Mouse (Mus musculus) forebrain, embryonic 12.5 days (tissue): ENCODE results near the gene Rps6ka2. TPM values are rescaled to one million over a fixed set of nuclear protein-coding genes. Genes with fewer than 3 reads are reported as not detected.

ENCODE experiments used
- ATAC-seq: fragments of 200-750 bp; cut with Nextera tagmentation; 2 replicates; pipeline ENCODE4 v1.8.0; 2017; ENCODE audit warnings: moderate TSS enrichment; ENCODE audit not compliant: low FRiP score
- H3K27ac ChIP-seq: fragments of 300-500 bp; sonication (generic); 2 replicates; pipeline ENCODE4 v1.5.1; 2016; ENCODE audit warnings: mild to moderate bottlenecking
- H3K27me3 ChIP-seq: fragments of 300-500 bp; sonication (generic); 2 replicates; pipeline ENCODE4 v1.6.1; 2016; ENCODE audit warnings: mild to moderate bottlenecking
- H3K36me3 ChIP-seq: fragments of 300-500 bp; sonication (generic); replicated peaks from 2 replicates; pipeline ENCODE4 v1.6.1; 2016; ENCODE audit warnings: mild to moderate bottlenecking
- H3K4me1 ChIP-seq: fragments of 300-500 bp; sonication (generic); 2 replicates; pipeline ENCODE4 v1.6.1; 2016
- H3K4me2 ChIP-seq: fragments of 300-500 bp; sonication (generic); 2 replicates; pipeline ENCODE4 v1.6.1; 2016; ENCODE audit warnings: mild to moderate bottlenecking, moderate library complexity
- H3K4me3 ChIP-seq: fragments of 300-500 bp; sonication (generic); replicated peaks from 2 replicates; pipeline ENCODE4 v1.5.1; 2016; ENCODE audit warnings: mild to moderate bottlenecking
- H3K9ac ChIP-seq: fragments of 300-500 bp; sonication (generic); 2 replicates; pipeline ENCODE4 v1.6.1; 2016; ENCODE audit warnings: mild to moderate bottlenecking
- H3K9me3 ChIP-seq: fragments of 300-500 bp; sonication (generic); 2 replicates; pipeline ENCODE4 v1.6.1; 2016
- WGBS: fragments of 180-500 bp; shearing (Covaris S2); methylation state at CpG from one replicate; pipeline ENCODE4 v1.1.7; 2016; 5-methylcytosine and 5-hydroxymethylcytosine counted together
- polyA plus RNA-seq: library from polyadenylated mRNA; unstranded; fragments of >200 nt; fragmentation: Nextera tagmentation; extraction: Ambion mirVana; gene quantifications from 2 replicates; pipeline ENCODE4 v1.2.1, GENCODE M21; 2016

Rps6ka2 gene
- polyA plus RNA-seq, 1 experiment from 2014 or later: 23.6 TPM

GRCm38 (mm10) chr17:7265705-7266368, 95.9 kb downstream of the Rps6ka2 start:
- H3K9me3 ChIP-seq: no peaks in the 10 kb centered on the region
- H3K36me3 ChIP-seq: peaks cover 10% of the 10 kb centered on the region
- no peak for ATAC-seq
- WGBS: 50% methylated on average over 12 of the region's 12 CpGs
- H3K4me2 ChIP-seq: no peak overlapping the region
- no peak overlapping the region for H3K9ac ChIP-seq
- no peaks in the 10 kb centered on the region for H3K27me3 ChIP-seq
- 0 out of 2 replicates have a peak overlapping the region, but pooled peaks have one; percentile 5 for H3K27ac ChIP-seq
- H3K4me1 ChIP-seq: peaks cover 35% of the 10 kb centered on the region
- H3K4me3 ChIP-seq: no peak overlapping the region

DNA sequence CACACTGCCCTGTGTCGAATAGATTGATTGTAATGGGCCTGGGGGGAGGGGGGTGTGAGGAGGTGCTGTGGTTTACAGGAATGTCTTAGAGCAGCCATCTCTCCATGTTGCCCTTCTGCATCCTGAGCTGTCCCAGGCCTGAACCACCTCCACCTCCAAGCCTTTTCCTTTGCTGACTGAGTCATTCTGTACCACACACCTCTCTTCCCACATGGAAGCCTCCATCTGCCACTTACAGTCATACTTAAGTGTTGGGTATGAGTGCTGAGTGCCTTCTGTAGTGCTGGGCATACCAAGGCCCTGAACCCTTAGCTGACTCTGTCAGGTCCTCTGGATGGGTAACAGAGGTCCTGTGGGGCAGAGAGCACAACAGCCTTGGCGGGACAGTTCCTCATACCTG, 97.9 kb downstream of the Rps6ka2 start:
- Histone ChIP-seq H3K9me3 (no peaks in the 10 kb centered on the region), H3K4me3 (no peak overlapping the region), H3K36me3 (peaks cover 8% of the 10 kb centered on the region), H3K4me2 (no peak overlapping the region), H3K9ac (no peak overlapping the region), H3K27ac (no peak overlapping the region), H3K4me1 (peaks cover 39% of the 10 kb centered on the region), H3K27me3 (no peaks in the 10 kb centered on the region)
- WGBS: 83% methylated on average over 2 of the region's 2 CpGs
- ATAC-seq: no peak

- Histone ChIP-seq H3K9me3 (no peaks in the 10 kb centered on the region), H3K4me2 (no peak overlapping the region), H3K9ac (no peak overlapping the region), H3K4me1 (peaks cover 41% of the 10 kb centered on the region), H3K27ac (no peak overlapping the region), H3K4me3 (no peak overlapping the region), H3K36me3 (no peaks in the 10 kb centered on the region), H3K27me3 (no peaks in the 10 kb centered on the region)
- no peak for ATAC-seq
- WGBS: 77% methylated on average over 12 of the region's 12 CpGs
Observed at GRCm38 (mm10) chr17:7269151-7269806, 99.4 kb downstream of the Rps6ka2 start.

GRCm38 (mm10) chr17:7270506-7270905, 100.6 kb downstream of the Rps6ka2 start:
- Histone ChIP-seq H3K4me2 (no peak overlapping the region), H3K27me3 (no peaks in the 10 kb centered on the region), H3K9ac (no peak overlapping the region), H3K9me3 (no peaks in the 10 kb centered on the region), H3K4me1 (peaks cover 37% of the 10 kb centered on the region), H3K27ac (no peak overlapping the region), H3K36me3 (peaks cover 5% of the 10 kb centered on the region; the same call in 1 of the 2 replicates), H3K4me3 (no peak overlapping the region)
- no peak for ATAC-seq
- WGBS: 87% methylated on average over 8 of the region's 8 CpGs

- H3K9ac ChIP-seq: no peak overlapping the region
- 67% methylated on average over 10 of the region's 10 CpGs for WGBS
- no peak overlapping the region for H3K4me2 ChIP-seq
- H3K27ac ChIP-seq: 0 out of 2 replicates have a peak overlapping the region, but pooled peaks have one; percentile 13
- peaks cover 26% of the 10 kb centered on the region for H3K4me1 ChIP-seq
- no peak overlapping the region for H3K4me3 ChIP-seq
- peaks cover 5% of the 10 kb centered on the region; the same call in 1 of the 2 replicates for H3K36me3 ChIP-seq
- H3K27me3 ChIP-seq: no peaks in the 10 kb centered on the region
- no peaks in the 10 kb centered on the region for H3K9me3 ChIP-seq
- no peak for ATAC-seq
Observed at GRCm38 (mm10) chr17:7271522-7272134, 101.7 kb downstream of the Rps6ka2 start.

- H3K9ac ChIP-seq: no peak overlapping the region
- H3K27me3 ChIP-seq: no peaks in the 10 kb centered on the region
- no peak overlapping the region for H3K27ac ChIP-seq
- H3K4me2 ChIP-seq: no peak overlapping the region
- peaks cover 14% of the 10 kb centered on the region; the same call in 1 of the 2 replicates for H3K36me3 ChIP-seq
- no peaks in the 10 kb centered on the region for H3K9me3 ChIP-seq
- no peak overlapping the region for H3K4me3 ChIP-seq
- WGBS: 79% methylated on average over 9 of the region's 9 CpGs
- ATAC-seq: no peak
- peaks cover 25% of the 10 kb centered on the region for H3K4me1 ChIP-seq
Observed at GRCm38 (mm10) chr17:7273054-7273453, 103.1 kb downstream of the Rps6ka2 start.

DNA sequence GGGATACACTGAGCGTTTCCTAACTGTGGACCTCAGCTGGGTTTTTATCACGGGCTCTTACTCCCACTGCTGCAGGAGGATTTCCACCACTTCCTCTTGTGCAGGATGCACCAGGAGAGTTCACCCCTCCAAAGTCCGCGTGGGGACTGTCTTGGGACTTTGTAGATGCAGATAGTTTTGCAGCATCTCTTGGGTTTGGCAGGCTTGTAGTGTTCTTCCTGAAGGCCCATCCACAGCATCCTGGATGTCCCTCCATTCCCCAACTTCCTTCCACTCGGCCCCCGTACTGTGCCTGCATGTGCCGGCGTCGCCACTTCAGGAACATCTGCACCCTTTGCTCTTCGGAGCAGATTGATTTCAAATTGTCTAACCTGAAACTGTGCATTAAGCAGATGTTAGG, 103.9 kb downstream of the Rps6ka2 start:
- H3K9me3 ChIP-seq: no peaks in the 10 kb centered on the region
- peaks cover 18% of the 10 kb centered on the region; the same call in 1 of the 2 replicates for H3K36me3 ChIP-seq
- H3K9ac ChIP-seq: no peak overlapping the region
- H3K4me1 ChIP-seq: peaks cover 21% of the 10 kb centered on the region
- no peak overlapping the region for H3K27ac ChIP-seq
- no peaks in the 10 kb centered on the region for H3K27me3 ChIP-seq
- H3K4me3 ChIP-seq: no peak overlapping the region
- ATAC-seq: no peak
- H3K4me2 ChIP-seq: no peak overlapping the region
- WGBS: 89% methylated on average over 10 of the region's 10 CpGs

GRCm38 (mm10) chr17:7278702-7279242, 108.9 kb downstream of the Rps6ka2 start:
- peaks cover 42% of the 10 kb centered on the region for H3K36me3 ChIP-seq
- no peak for ATAC-seq
- WGBS: 95% methylated on average over 15 of the region's 15 CpGs

GRCm38 (mm10) chr17:7279251-7279650, 109.3 kb downstream of the Rps6ka2 start:
- ATAC-seq: no peak
- 91% methylated on average over 9 of the region's 9 CpGs for whole genome bisulfite sequencing
- Histone ChIP-seq H3K9ac (no peak overlapping the region), H3K36me3 (peaks cover 42% of the 10 kb centered on the region), H3K27ac (no peak overlapping the region), H3K27me3 (no peaks in the 10 kb centered on the region), H3K9me3 (no peaks in the 10 kb centered on the region), H3K4me1 (no peaks in the 10 kb centered on the region), H3K4me2 (no peak overlapping the region), H3K4me3 (no peak overlapping the region)

More at GRCm38 (mm10) chr17:7278702-7279242, 108.9 kb downstream of the Rps6ka2 start:
- Histone ChIP-seq H3K4me3 (no peak overlapping the region), H3K4me1 (no peaks in the 10 kb centered on the region), H3K27me3 (no peaks in the 10 kb centered on the region), H3K9ac (no peak overlapping the region), H3K9me3 (no peaks in the 10 kb centered on the region), H3K27ac (no peak overlapping the region), H3K4me2 (no peak overlapping the region)

GRCm38 (mm10) chr17:7284297-7284910, 114.5 kb downstream of the Rps6ka2 start:
- Histone ChIP-seq H3K9ac (no peak overlapping the region), H3K27me3 (no peaks in the 10 kb centered on the region), H3K4me1 (no peaks in the 10 kb centered on the region), H3K4me3 (no peak overlapping the region), H3K36me3 (peaks cover 34% of the 10 kb centered on the region), H3K27ac (no peak overlapping the region), H3K9me3 (no peaks in the 10 kb centered on the region), H3K4me2 (no peak overlapping the region)
- no peak for ATAC-seq
- WGBS: 82% methylated on average over 8 of the region's 8 CpGs

GRCm38 (mm10) chr17:7285292-7285691, 115.4 kb downstream of the Rps6ka2 start:
- peaks cover 29% of the 10 kb centered on the region for H3K36me3 ChIP-seq
- WGBS: 89% methylated on average over 12 of the region's 12 CpGs
- H3K4me1 ChIP-seq: no peaks in the 10 kb centered on the region
- no peak overlapping the region for H3K9ac ChIP-seq
- no peaks in the 10 kb centered on the region for H3K9me3 ChIP-seq
- no peaks in the 10 kb centered on the region for H3K27me3 ChIP-seq
- no peak for ATAC-seq
- no peak overlapping the region for H3K4me2 ChIP-seq
- H3K4me3 ChIP-seq: no peak overlapping the region
- H3K27ac ChIP-seq: no peak overlapping the region

DNA sequence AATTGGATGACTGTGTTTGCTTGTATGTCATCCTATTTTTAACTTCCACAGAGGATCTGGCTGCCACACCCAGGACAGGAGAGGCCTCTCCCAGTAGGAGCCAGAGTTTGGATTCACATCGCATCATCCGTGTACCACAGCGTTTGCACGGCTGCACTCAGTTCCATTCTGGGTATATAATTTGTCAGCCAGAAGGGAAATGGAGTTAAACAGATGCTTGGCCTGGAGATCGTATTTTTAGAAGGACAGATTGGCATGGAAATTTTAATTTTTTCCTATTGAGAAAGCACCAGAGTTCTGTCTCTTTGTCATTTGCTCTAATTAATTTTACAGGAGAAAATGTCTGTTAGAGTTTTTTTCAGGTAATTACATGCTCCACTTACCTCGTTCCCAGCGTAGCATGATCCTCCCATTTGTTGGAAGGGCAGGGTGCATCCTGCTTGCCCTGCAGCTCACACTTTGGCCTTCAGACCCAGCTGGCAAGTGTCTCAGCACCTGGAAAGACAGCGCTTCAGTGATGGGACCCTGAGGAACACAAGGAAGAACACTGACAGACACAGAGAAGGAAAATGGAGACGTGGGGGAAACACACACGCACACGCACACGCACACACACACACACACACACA, 116.6 kb downstream of the Rps6ka2 start:
- ATAC-seq: no peak
- Histone ChIP-seq H3K27me3 (no peaks in the 10 kb centered on the region), H3K9ac (no peak overlapping the region), H3K27ac (no peak overlapping the region), H3K9me3 (no peaks in the 10 kb centered on the region), H3K4me3 (no peak overlapping the region), H3K4me2 (no peak overlapping the region), H3K36me3 (peaks cover 26% of the 10 kb centered on the region), H3K4me1 (peaks cover 1% of the 10 kb centered on the region)
- 79% methylated on average over 11 of the region's 12 CpGs for WGBS
